Mouse (Mus musculus) frontal cortex, postnatal 14 days (tissue): ENCODE measurements around the gene Samhd1.

Experiments used
- DNase-seq, 2 experiments: peaks; one replicate each; pipeline ENCODE4 v3.0.0; 2022; ENCODE audit warnings: low spot score in 2 of 2

Samhd1 gene

GRCm38 (mm10) chr2:157053787-157054186 lies 81.3 kb downstream of the Samhd1 start:
- DNase-seq = no peak

- DNase-seq = no peak
Observed at GRCm38 (mm10) chr2:157053124-157053523, 81.9 kb downstream of the Samhd1 start.

- no peak for DNase-seq
Observed at GRCm38 (mm10) chr2:157052448-157052847, 82.6 kb downstream of the Samhd1 start.

- peak; percentile 52 to 72 for DNase-seq
Observed at GRCm38 (mm10) chr2:157049831-157050243, 85.2 kb downstream of the Samhd1 start.

- DNase-seq = peak; percentile 60 to 80
Observed at GRCm38 (mm10) chr2:157048395-157049181, 86.5 kb downstream of the Samhd1 start.
